Mouse (Mus musculus): ENCODE results near the gene Sept5. TPM values are rescaled to one million over a fixed set of nuclear protein-coding genes. Genes with fewer than 3 reads are reported as not detected.
A peak's percentile ranks its signal among the peaks of the same experiment; 100 is the strongest.

The Sept5 gene
- polyA plus RNA-seq, 1 experiment from 2014 or later, result 18.9 TPM

DNA sequence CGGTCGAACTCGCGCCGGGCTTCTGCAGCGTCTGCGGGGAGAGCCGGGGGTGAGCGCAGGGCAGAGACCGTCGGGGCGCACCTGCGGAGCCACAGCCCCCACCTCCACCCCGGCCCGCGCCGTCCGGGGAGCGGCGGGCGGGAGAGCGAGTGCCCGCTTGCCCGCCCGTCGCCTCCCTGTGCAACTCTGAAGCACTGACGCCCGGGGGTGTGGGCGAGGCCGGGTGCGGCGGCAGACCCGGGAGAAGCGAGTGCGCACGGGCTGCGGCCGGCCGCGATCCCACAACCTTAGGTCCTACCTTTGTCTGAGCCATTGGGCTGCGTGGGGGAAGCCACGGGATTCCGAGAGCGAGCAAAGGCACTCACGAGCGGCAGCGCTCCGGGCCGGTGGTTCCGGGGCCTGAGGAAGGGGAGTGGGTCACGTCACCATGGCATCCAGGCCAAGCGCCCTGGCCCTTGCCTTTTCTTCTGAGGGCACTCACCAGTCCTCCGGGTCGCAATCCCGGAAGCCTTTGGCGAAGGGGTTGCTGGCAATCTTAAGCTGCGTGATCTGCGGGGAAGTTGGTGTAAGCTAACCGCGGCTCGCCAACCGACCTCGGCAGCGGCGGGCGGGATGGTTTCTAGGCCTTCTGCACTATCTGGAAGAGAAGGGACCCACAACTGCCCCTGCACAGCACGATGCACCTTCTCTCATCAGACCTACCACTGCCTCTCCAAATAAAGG lies 47.2 kb downstream of the Sept5 start:
- no peaks in the 10 kb centered on the region for H3K9me3 ChIP-seq (ENCODE audit: control insufficient read depth, low read depth, low read length)
- peaks cover 11% of the 10 kb centered on the region; the same call in 1 of the 2 replicates for H3K4me1 ChIP-seq (ENCODE audit: control insufficient read depth, insufficient read depth, low read length)
- 0 out of 2 replicates have a peak overlapping the region, but pooled peaks have one; percentile 14 for H3K9ac ChIP-seq (replicated peaks; ENCODE audit: low read depth, low read length)
- 4% methylated on average over 66 of the region's 67 CpGs for WGBS
- ATAC-seq (ENCODE audit: insufficient number of reproducible peaks, insufficient read depth, low FRiP score, low read depth), result no peak
- H3K36me3 ChIP-seq (ENCODE audit: control insufficient read depth, insufficient read depth, low read length), result no peaks in the 10 kb centered on the region
- peak overlapping the region; percentile 56 for H3K4me2 ChIP-seq (replicated peaks; ENCODE audit: low read depth, low read length)
- peak overlapping the region; percentile 34 for H3K4me3 ChIP-seq (ENCODE audit: low read depth, low read length)
- peaks cover 65% of the 10 kb centered on the region for H3K27me3 ChIP-seq (ENCODE audit: control insufficient read depth, insufficient read depth, low read length)
- H3K27ac ChIP-seq (ENCODE audit: low read length), result no peak overlapping the region

DNA sequence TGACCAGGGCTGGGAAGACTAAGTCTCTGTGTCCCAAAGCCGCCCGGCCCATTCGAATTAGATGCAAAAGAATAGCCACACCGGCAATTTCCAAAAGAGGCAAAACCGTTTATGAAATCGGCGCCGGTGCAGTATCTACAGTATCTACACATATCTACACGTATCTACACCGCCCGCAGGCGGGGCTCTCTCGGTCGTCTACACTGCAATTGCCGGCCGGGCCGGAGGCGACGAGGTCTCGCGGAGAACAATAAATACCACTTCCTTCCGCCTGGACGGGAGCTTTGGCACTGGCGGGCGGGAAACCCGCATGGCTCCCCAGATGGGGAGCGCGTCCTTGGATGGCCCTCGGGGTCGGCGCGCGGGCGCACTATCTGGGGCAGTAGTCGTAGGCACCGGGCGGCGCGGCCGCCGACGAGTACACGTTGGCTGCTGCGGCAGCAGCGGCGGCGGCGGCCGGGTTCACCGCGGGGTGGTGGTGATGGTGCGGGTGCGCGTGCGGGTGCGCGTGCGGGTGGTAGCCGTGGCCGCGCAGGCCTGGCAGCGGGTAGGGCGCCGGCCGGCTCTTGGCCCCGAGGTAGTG lies 48.0 kb downstream of the Sept5 start:
- no peak for ATAC-seq (ENCODE audit: insufficient number of reproducible peaks, insufficient read depth, low FRiP score, low read depth)
- Histone ChIP-seq H3K9ac (replicated peaks; ENCODE audit: low read depth, low read length) (peak overlapping the region; percentile 14; the same call in 1 of the 2 replicates), H3K27ac (ENCODE audit: low read length) (no peak overlapping the region), H3K36me3 (ENCODE audit: control insufficient read depth, insufficient read depth, low read length) (no peaks in the 10 kb centered on the region), H3K4me1 (ENCODE audit: control insufficient read depth, insufficient read depth, low read length) (peaks cover 11% of the 10 kb centered on the region; the same call in 1 of the 2 replicates), H3K27me3 (ENCODE audit: control insufficient read depth, insufficient read depth, low read length) (peaks cover 65% of the 10 kb centered on the region), H3K9me3 (ENCODE audit: control insufficient read depth, low read depth, low read length) (no peaks in the 10 kb centered on the region), H3K4me2 (replicated peaks; ENCODE audit: low read depth, low read length) (peak overlapping the region; percentile 56), H3K4me3 (ENCODE audit: low read depth, low read length) (peak overlapping the region; percentile 34)
- WGBS, result 2% methylated on average over 64 of the region's 66 CpGs

DNA sequence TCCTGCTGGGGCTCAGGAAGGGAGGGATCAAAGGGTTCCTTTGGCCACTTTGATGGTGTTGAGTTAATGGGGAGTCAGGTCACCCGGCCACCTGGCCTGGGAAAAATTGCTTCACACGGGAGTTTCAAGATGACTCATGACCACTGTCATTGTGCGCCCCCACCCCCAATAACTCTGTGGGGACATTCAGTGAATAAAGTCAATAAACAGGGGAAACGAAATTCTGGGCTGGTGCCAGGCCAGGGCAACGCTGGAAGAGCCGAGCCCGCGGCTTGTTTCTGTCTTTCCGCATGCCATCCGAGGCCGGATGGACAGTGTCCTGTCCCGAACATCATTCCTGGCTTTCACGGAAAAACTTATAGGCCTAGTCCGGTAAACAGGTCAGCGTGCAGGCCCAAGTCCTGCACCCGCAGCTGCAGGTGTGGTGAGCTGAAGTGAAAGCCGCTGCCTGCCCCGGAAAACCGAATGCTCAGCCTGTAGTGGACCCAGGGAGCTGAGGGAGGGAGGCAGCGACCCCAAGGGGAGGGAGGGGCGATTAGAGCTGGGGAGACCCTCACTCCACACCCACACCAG lies 48.6 kb downstream of the Sept5 start:
- ATAC-seq (ENCODE audit: insufficient number of reproducible peaks, insufficient read depth, low FRiP score, low read depth), result no peak

DNA sequence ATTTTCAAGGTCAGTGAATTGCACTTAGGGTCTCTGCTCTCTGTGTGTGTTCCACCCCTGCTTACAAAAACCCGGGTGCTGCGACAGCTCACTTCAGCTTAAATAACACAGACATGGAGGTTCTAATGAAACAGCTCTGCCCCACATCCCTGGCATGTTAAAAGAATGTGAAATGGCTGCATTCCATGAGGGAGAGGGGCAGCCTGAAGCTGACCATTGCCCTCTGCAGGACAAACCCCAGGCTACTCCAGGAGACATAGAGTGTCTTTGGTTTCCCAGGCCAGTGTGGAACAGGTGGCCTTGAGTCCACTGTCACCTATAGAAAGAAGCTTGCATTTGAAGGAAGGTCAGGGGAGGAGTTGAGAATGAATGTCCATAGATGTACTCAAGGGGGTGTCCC lies 49.4 kb downstream of the Sept5 start:
- Histone ChIP-seq H3K9ac (replicated peaks; ENCODE audit: low read depth, low read length) (no peak overlapping the region), H3K27me3 (ENCODE audit: control insufficient read depth, insufficient read depth, low read length) (peaks cover 57% of the 10 kb centered on the region), H3K4me1 (ENCODE audit: control insufficient read depth, insufficient read depth, low read length) (peaks cover 11% of the 10 kb centered on the region; the same call in 1 of the 2 replicates), H3K36me3 (ENCODE audit: control insufficient read depth, insufficient read depth, low read length) (no peaks in the 10 kb centered on the region), H3K4me3 (ENCODE audit: low read depth, low read length) (no peak overlapping the region), H3K9me3 (ENCODE audit: control insufficient read depth, low read depth, low read length) (no peaks in the 10 kb centered on the region), H3K4me2 (replicated peaks; ENCODE audit: low read depth, low read length) (no peak overlapping the region), H3K27ac (ENCODE audit: low read length) (no peak overlapping the region)
- ATAC-seq (ENCODE audit: insufficient number of reproducible peaks, insufficient read depth, low FRiP score, low read depth), result no peak
- WGBS, result 20% methylated on average over 2 of the region's 2 CpGs

More for the DNA sequence above, 48.6 kb downstream of the Sept5 start:
- Histone ChIP-seq H3K4me1 (ENCODE audit: control insufficient read depth, insufficient read depth, low read length) (peaks cover 11% of the 10 kb centered on the region; the same call in 1 of the 2 replicates), H3K27ac (ENCODE audit: low read length) (no peak overlapping the region), H3K27me3 (ENCODE audit: control insufficient read depth, insufficient read depth, low read length) (peaks cover 65% of the 10 kb centered on the region), H3K36me3 (ENCODE audit: control insufficient read depth, insufficient read depth, low read length) (no peaks in the 10 kb centered on the region), H3K9me3 (ENCODE audit: control insufficient read depth, low read depth, low read length) (no peaks in the 10 kb centered on the region), H3K4me3 (ENCODE audit: low read depth, low read length) (peak overlapping the region; percentile 34), H3K9ac (replicated peaks; ENCODE audit: low read depth, low read length) (no peak overlapping the region), H3K4me2 (replicated peaks; ENCODE audit: low read depth, low read length) (peak overlapping the region; percentile 56)
- WGBS, result 8% methylated on average over 21 of the region's 21 CpGs

DNA sequence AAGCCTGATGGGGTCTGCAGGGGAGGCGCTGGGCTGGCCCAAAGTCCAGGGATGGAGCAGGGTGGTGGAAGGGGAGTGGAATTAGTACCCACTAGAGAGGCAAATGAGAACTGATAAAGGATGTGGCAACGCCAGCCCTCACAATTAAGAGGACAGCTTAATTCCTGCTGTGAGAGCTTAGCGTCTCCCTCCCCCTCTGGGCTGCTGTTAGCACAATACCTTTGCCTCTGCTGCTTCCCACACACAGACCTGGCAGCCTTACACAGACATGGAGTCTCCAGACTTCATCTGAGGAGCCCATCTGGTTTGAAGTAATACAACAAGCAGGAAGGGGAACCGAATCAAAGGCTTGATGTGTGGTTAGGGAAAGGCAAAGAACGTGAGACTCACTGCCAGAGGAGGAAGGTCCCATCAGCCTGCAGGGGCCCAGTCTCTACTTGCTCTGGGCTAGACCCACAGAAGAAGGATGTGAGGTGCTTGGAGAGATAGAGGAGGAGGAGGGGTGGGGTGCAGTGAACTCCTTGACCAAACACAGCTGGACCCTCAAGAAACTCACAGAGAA lies 52.1 kb downstream of the Sept5 start:
- H3K9me3 ChIP-seq (ENCODE audit: control insufficient read depth, low read depth, low read length), result no peaks in the 10 kb centered on the region
- no peak overlapping the region for H3K27ac ChIP-seq (ENCODE audit: low read length)
- no peak overlapping the region for H3K9ac ChIP-seq (replicated peaks; ENCODE audit: low read depth, low read length)
- H3K4me1 ChIP-seq (ENCODE audit: control insufficient read depth, insufficient read depth, low read length), result peaks cover 11% of the 10 kb centered on the region; the same call in 1 of the 2 replicates
- no peaks in the 10 kb centered on the region for H3K36me3 ChIP-seq (ENCODE audit: control insufficient read depth, insufficient read depth, low read length)
- no peak overlapping the region for H3K4me2 ChIP-seq (replicated peaks; ENCODE audit: low read depth, low read length)
- no peak overlapping the region for H3K4me3 ChIP-seq (ENCODE audit: low read depth, low read length)
- peaks cover 30% of the 10 kb centered on the region for H3K27me3 ChIP-seq (ENCODE audit: control insufficient read depth, insufficient read depth, low read length)
- WGBS, result 35% methylated on average over 5 of the region's 5 CpGs
- no peak for ATAC-seq (ENCODE audit: insufficient number of reproducible peaks, insufficient read depth, low FRiP score, low read depth)

DNA sequence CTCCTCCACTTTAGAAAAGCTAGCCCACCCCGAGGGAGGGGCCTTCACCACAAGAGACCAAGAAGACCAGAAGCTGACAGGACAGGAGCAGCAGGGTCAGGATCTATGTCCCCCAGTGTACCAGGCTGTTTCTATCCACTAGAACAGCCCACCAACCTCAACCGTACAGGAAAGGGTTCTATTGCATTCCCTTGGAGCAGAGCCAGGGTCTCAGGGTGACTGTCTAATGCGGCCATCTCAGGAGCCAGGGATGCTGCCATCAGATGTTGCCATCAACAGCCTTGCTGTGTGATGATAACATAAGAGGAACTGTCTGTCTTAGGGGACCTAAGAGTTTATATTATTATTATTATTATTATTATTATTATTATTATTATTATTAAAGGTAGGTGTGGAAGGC lies 52.7 kb downstream of the Sept5 start:
- no peak overlapping the region for H3K9ac ChIP-seq (replicated peaks; ENCODE audit: low read depth, low read length)
- H3K36me3 ChIP-seq (ENCODE audit: control insufficient read depth, insufficient read depth, low read length), result no peaks in the 10 kb centered on the region
- H3K27ac ChIP-seq (ENCODE audit: low read length), result no peak overlapping the region
- no peak overlapping the region for H3K4me3 ChIP-seq (ENCODE audit: low read depth, low read length)
- H3K27me3 ChIP-seq (ENCODE audit: control insufficient read depth, insufficient read depth, low read length), result peaks cover 24% of the 10 kb centered on the region
- 56% methylated on average over 3 of the region's 3 CpGs for WGBS
- no peak overlapping the region for H3K4me2 ChIP-seq (replicated peaks; ENCODE audit: low read depth, low read length)
- no peak for ATAC-seq (ENCODE audit: insufficient number of reproducible peaks, insufficient read depth, low FRiP score, low read depth)
- H3K9me3 ChIP-seq (ENCODE audit: control insufficient read depth, low read depth, low read length), result no peaks in the 10 kb centered on the region
- H3K4me1 ChIP-seq (ENCODE audit: control insufficient read depth, insufficient read depth, low read length), result peaks cover 6% of the 10 kb centered on the region; the same call in 1 of the 2 replicates

DNA sequence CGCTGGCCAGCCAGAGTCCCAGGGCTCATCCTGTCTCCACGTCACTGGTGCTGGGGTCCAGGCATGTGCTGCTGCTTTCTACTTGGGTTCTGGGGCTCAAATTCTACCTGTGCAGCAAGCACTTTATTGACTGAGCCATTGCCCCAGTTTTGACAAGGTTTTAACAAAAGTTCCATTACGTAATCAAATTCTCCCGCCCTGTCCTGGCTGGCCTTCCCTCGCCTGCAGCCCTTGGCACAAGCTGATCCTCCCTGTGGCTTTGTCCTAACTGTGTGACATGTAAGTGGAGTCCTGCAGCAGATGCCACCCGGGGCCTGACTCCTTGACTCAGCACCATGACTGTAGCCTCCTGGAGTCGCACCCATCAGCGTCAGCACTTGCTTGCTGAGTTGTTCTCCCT lies 55.6 kb downstream of the Sept5 start:
- Histone ChIP-seq H3K27ac (ENCODE audit: low read length) (no peak overlapping the region), H3K9me3 (ENCODE audit: control insufficient read depth, low read depth, low read length) (no peaks in the 10 kb centered on the region), H3K4me1 (ENCODE audit: control insufficient read depth, insufficient read depth, low read length) (no peaks in the 10 kb centered on the region), H3K4me3 (ENCODE audit: low read depth, low read length) (no peak overlapping the region), H3K9ac (replicated peaks; ENCODE audit: low read depth, low read length) (no peak overlapping the region), H3K4me2 (replicated peaks; ENCODE audit: low read depth, low read length) (no peak overlapping the region), H3K27me3 (ENCODE audit: control insufficient read depth, insufficient read depth, low read length) (no peaks in the 10 kb centered on the region), H3K36me3 (ENCODE audit: control insufficient read depth, insufficient read depth, low read length) (no peaks in the 10 kb centered on the region)
- ATAC-seq (ENCODE audit: insufficient number of reproducible peaks, insufficient read depth, low FRiP score, low read depth), result no peak
- 74% methylated on average over 8 of the region's 8 CpGs for WGBS
